Mouse (Mus musculus): ENCODE data around the gene Nrp2. TPM values are rescaled to one million over a fixed set of nuclear protein-coding genes. Genes with fewer than 3 reads are reported as not detected.

Gene Nrp2
- polyA plus RNA-seq, 1 experiment = 97.2 TPM

DNA sequence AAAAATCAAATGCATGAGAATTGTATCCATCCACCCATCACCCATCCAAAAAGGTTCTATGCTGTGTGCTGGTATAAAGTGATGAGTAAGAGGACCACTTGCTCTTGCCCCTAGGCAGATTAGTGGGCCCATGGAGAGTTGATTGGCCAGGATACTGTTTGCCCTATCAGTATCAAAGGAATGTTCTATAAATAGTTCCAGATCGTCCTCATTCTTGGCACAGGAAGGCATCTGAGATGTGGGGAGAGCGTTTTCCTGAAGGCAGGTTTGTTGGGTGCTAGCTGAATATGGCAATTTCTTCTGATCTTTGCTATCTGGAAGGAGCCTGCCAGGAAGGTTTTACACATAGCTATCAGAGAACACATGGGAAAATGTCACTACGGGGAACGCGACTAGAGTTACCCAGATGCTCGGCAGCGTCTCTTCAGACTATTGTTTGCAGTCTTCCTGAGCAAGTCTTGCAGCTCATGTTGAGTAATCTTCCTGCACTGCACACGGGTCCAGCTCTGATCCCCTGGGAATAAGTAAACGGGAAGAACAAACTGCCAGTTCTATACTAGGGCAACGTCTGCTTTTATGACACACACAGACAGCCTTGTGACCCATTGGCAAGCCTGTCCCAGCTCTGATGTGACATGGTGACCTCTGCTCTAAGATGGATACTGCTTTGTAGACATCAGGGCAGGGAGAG, 44.5 kb downstream of the Nrp2 start:
- no peak overlapping the region for H3K27ac ChIP-seq (ENCODE audit: insufficient read depth, low read depth, low read length)
- no peak for TF ChIP-seq CTCF (IDR thresholded peaks at IDR 0.05; ENCODE audit: low read depth, low read length)
- TF ChIP-seq POLR2A (IDR thresholded peaks at IDR 0.05; ENCODE audit: borderline replicate concordance, low read depth, low read length) = no peak
- H3K4me1 ChIP-seq (ENCODE audit: control insufficient read depth, insufficient read depth, low read length) = peaks cover 51% of the 10 kb centered on the region
- H3K4me3 ChIP-seq (ENCODE audit: insufficient read depth, low read length) = no peak overlapping the region

DNA sequence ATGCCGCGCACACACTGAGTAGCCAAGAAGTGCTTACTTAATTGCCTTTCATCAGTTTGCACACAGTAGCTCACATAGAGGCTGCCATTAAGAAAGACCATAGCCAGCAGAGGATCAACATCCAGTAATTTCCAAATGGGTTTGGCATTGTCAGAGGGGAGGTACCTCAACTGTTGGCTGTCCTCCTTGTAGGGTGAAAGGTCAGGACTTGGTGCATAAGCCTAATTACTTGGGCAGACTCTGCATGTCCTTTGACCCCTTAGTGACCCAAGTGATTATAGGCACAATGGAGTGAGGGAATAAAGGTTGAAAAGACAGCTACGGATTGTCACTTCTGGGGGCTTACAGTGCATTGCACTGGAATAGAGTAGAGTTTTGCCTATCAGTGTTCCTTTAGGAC, 45.3 kb downstream of the Nrp2 start:
- no peak overlapping the region for H3K27ac ChIP-seq (ENCODE audit: insufficient read depth, low read depth, low read length)
- peaks cover 57% of the 10 kb centered on the region for H3K4me1 ChIP-seq (ENCODE audit: control insufficient read depth, insufficient read depth, low read length)
- TF ChIP-seq POLR2A (IDR thresholded peaks at IDR 0.05; ENCODE audit: borderline replicate concordance, low read depth, low read length) (no peak), CTCF (IDR thresholded peaks at IDR 0.05; ENCODE audit: low read depth, low read length) (no peak)
- H3K4me3 ChIP-seq (ENCODE audit: insufficient read depth, low read length) = no peak overlapping the region

DNA sequence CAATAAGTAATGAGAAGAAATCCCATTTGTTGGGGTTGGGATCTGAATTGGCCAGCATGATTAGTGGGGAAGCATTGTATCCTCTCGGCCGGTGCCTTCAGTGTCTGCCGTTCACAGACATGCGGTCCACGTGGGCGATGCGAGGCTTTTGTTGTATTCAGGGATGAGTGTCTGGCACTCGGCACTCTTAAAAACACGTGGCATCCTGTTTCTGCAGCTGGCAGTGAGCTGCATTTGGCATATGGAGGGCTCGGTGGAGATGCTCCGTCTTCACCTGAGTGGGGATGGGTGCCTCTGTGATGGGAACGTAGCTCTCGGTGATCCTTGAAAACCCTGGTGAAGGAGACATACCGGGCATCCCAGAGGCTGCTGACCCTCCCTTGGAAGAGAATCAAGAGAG, 46.6 kb downstream of the Nrp2 start:
- peak overlapping the region; percentile 83 for H3K27ac ChIP-seq (ENCODE audit: insufficient read depth, low read depth, low read length)
- no peak overlapping the region for H3K4me3 ChIP-seq (ENCODE audit: insufficient read depth, low read length)
- TF ChIP-seq CTCF (IDR thresholded peaks at IDR 0.05; ENCODE audit: low read depth, low read length) (no peak), POLR2A (IDR thresholded peaks at IDR 0.05; ENCODE audit: borderline replicate concordance, low read depth, low read length) (no peak)
- peaks cover 60% of the 10 kb centered on the region for H3K4me1 ChIP-seq (ENCODE audit: control insufficient read depth, insufficient read depth, low read length)

DNA sequence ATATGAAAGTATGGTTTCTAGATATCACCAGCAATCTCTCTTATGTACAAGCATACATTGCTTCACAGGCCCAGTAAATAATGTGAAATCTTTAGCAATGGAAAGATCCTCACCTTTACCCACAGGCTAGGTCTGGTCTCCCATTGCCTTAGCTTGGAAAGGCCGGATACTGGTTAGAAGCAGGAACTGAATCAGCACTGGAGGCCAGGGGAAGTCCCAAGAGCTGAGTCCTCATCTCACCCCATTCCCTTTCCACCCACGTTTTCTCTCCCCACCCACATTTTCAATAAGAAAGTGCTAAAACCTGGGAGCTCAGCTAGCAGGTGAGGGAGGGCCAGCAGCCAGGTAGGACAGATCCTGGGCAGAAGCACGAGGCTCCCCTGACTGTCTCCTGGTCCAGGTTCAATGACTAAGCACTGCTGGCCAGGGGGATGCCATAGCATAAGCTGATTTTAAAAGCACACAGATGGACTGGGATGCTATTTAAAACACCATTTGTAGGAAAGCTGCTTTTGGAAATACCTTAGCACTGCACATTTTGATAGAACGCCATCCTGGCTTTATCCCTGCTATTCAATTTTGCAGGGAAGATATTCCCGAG, 47.4 kb downstream of the Nrp2 start:
- peak overlapping the region; percentile 83 for H3K27ac ChIP-seq (ENCODE audit: insufficient read depth, low read depth, low read length)

DNA sequence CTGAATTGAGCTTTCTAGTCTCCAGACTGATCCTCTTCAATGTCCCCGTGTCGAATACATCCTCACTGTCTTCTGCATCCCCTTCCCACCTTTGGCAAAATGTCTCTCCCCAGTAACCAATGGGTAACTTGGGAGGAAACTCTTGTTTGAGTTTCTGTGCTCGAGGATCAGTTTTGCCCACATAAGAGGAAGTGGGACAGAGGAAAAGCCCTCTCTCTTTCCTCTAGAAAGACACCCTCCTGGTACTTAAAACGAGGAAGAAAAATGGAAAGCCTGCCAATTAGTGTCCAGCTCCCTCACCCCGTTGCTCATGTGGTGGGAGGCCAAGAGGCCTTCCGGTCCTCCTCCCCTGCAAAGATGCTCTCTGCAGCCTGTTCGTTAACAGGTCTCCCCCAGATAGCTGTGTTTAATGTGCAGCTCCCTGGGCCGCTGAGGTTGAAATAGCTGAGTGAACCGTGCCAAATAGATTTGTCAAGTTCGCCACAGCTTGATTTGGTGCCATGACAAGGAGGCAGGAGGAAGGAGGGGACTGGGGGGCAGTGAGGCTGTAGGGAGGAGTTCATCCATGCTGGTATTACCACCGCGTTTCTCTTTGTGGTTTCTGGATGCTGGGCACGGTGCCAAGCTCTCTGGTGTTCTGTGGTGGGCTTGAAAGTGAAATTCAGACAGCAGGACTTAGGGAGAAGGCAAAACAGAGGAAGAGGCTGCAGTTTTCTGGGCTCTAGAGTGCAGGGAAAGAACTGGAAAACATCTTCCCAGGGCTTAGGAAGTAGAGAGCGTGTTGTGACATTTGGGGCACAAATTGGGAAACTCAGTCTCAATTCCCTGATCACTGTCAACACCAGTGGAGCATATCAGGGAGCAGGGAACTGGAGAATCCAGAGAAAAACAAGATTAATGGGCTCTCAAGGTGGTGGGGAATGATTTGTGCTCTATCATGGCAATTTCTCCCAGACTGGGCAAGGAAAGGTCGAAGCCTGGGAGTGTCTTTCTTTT, 48.2 kb downstream of the Nrp2 start:
- Histone ChIP-seq H3K27ac (ENCODE audit: insufficient read depth, low read depth, low read length) (peak overlapping the region; percentile 83), H3K4me3 (ENCODE audit: insufficient read depth, low read length) (peak overlapping the region; percentile 8; the same call in 1 of the 2 replicates), H3K4me1 (ENCODE audit: control insufficient read depth, insufficient read depth, low read length) (peaks cover 60% of the 10 kb centered on the region)
- TF ChIP-seq CTCF (IDR thresholded peaks at IDR 0.05; ENCODE audit: low read depth, low read length) (no peak), POLR2A (IDR thresholded peaks at IDR 0.05; ENCODE audit: borderline replicate concordance, low read depth, low read length) (no peak)

More for the DNA sequence above, 47.4 kb downstream of the Nrp2 start:
- TF ChIP-seq CTCF (IDR thresholded peaks at IDR 0.05; ENCODE audit: low read depth, low read length) (no peak), POLR2A (IDR thresholded peaks at IDR 0.05; ENCODE audit: borderline replicate concordance, low read depth, low read length) (no peak)
- Histone ChIP-seq H3K4me1 (ENCODE audit: control insufficient read depth, insufficient read depth, low read length) (peaks cover 60% of the 10 kb centered on the region), H3K4me3 (ENCODE audit: insufficient read depth, low read length) (no peak overlapping the region)

DNA sequence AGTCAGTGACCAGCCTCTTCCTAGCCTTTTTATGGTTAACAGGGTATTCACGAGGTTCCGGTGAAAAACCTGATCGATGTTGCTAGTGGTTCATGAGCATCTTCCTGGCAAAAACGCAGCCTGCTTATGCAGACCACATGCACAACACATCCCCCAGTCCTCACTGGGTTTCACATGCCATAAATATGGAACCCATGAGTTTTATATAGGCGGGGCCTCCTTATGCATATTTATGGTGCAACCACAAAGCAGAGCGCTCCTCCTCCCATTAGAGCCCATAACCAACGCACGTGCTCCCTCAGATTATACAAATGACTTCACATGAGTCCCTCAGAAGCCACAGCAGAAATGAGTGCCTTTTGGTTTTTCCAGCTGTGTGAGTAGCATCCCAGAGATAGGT, 49.0 kb downstream of the Nrp2 start:
- Histone ChIP-seq H3K27ac (ENCODE audit: insufficient read depth, low read depth, low read length) (peak overlapping the region; percentile 83), H3K4me1 (ENCODE audit: control insufficient read depth, insufficient read depth, low read length) (peaks cover 57% of the 10 kb centered on the region), H3K4me3 (ENCODE audit: insufficient read depth, low read length) (no peak overlapping the region)
- TF ChIP-seq CTCF (IDR thresholded peaks at IDR 0.05; ENCODE audit: low read depth, low read length) (no peak), POLR2A (IDR thresholded peaks at IDR 0.05; ENCODE audit: borderline replicate concordance, low read depth, low read length) (no peak)

DNA sequence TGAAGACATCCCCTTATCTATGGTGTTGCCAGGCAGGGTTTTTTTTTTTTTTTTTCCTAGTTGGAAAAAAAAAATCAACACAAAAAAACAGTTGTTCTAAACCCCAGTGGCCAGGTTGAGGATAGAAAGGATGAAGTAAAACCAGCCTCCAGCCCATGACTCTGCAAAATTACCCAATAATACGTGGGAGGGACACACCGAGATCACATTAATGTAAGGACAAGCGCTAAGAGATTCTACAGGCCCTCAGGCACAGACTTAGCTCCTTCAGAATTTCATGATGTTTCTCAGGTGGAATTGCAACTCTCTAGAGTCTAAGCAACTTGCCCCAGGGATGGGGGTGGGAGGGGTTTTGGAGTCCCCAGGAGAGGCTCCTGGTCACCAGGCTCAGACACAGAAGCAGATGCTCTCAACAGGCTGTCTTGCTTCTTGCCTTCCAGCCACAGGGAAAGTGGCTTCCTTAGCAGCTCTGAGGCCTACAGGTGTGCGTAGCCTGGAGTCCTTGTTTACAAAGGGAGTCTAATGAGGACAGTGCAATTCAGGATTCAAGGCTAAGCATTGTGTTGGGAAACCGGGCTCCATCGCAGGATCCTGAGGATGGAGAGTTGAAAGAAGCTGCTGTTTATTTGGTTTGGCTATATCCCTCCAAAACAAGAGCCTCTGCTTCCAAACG, 49.7 kb downstream of the Nrp2 start:
- H3K4me1 ChIP-seq (ENCODE audit: control insufficient read depth, insufficient read depth, low read length) = peaks cover 50% of the 10 kb centered on the region
- TF ChIP-seq POLR2A (IDR thresholded peaks at IDR 0.05; ENCODE audit: borderline replicate concordance, low read depth, low read length) = no peak
- no peak for TF ChIP-seq CTCF (IDR thresholded peaks at IDR 0.05; ENCODE audit: low read depth, low read length)
- H3K27ac ChIP-seq (ENCODE audit: insufficient read depth, low read depth, low read length) = 0 out of 2 replicates have a peak overlapping the region, but pooled peaks have one; percentile 83
- H3K4me3 ChIP-seq (ENCODE audit: insufficient read depth, low read length) = no peak overlapping the region

DNA sequence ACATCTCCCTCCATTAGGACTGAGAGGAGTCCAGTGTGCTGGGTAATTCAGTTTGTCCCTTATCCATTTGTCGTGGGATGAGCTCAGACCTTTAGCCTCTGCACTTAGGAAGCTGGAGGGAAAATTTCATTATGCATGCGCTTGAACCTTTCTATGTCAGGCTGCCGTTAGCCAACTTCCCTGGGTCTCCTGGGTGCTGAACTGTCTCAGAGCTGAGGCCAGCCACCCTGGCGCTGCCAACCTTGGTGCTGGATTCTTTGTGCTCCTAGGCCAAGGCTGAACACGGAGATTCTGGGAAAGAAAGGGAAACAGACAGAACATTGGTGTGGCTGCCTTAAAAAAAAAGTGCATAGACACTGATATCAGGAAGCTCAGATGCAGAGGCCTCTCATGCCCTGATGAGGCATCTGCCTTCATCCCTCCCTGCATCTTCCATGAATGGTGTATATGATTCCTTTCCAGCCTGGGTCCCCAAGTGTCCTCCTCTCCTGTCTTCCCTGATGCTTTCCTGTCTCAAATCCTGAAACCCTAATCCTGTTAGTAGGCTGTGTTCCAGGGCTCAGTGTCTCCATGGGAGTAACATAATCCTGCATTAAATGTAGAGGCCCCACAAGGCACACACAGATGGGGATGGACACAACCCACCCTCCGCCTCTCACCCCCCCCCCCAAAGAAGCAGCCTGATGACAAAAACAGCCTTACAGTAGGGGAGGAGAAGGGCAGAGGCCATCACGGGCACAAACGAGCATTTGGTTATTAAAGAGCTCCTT, 51.2 kb downstream of the Nrp2 start:
- Histone ChIP-seq H3K4me1 (ENCODE audit: control insufficient read depth, insufficient read depth, low read length) (peaks cover 41% of the 10 kb centered on the region), H3K4me3 (ENCODE audit: insufficient read depth, low read length) (no peak overlapping the region), H3K27ac (ENCODE audit: insufficient read depth, low read depth, low read length) (no peak overlapping the region)
- TF ChIP-seq CTCF (IDR thresholded peaks at IDR 0.05; ENCODE audit: low read depth, low read length) (no peak), POLR2A (IDR thresholded peaks at IDR 0.05; ENCODE audit: borderline replicate concordance, low read depth, low read length) (no peak)

Measured in bone marrow macrophage, adult 2 months (primary cell).